Mouse (Mus musculus) CH12.LX (cell line): ENCODE data around the gene Dio1.

Experiments
- HCFC1 ChIP-seq: IDR thresholded peaks from 2 replicates; pipeline ENCODE4 v1.6.1; 2012; ENCODE audit warnings: low read depth, mild to moderate bottlenecking, inconsistent platforms, low read length, improper control_type of control experiment
- MAX ChIP-seq: IDR thresholded peaks from 2 replicates; pipeline ENCODE4 v1.6.1; 2011; ENCODE audit warnings: low read length, improper control_type of control experiment
- PAX5 ChIP-seq: IDR thresholded peaks from 2 replicates; pipeline ENCODE4 v1.6.1; 2012; ENCODE audit warnings: low read length, inconsistent platforms, mixed read lengths
- POLR2A ChIP-seq: IDR thresholded peaks from 2 replicates; pipeline ENCODE4 v1.6.1; 2011; ENCODE audit warnings: low read depth, mild to moderate bottlenecking, improper control_type of control experiment, low read length
- POLR2AphosphoS2 ChIP-seq: IDR thresholded peaks from 2 replicates; pipeline ENCODE4 v1.6.1; 2011; ENCODE audit warnings: low read depth, low read length, improper control_type of control experiment
- RCOR1 ChIP-seq: conservative IDR thresholded peaks from 2 replicates; pipeline ENCODE4 v1.6.1; 2012; ENCODE audit warnings: low read depth, mild to moderate bottlenecking, inconsistent platforms, low read length, improper control_type of control experiment

DNA sequence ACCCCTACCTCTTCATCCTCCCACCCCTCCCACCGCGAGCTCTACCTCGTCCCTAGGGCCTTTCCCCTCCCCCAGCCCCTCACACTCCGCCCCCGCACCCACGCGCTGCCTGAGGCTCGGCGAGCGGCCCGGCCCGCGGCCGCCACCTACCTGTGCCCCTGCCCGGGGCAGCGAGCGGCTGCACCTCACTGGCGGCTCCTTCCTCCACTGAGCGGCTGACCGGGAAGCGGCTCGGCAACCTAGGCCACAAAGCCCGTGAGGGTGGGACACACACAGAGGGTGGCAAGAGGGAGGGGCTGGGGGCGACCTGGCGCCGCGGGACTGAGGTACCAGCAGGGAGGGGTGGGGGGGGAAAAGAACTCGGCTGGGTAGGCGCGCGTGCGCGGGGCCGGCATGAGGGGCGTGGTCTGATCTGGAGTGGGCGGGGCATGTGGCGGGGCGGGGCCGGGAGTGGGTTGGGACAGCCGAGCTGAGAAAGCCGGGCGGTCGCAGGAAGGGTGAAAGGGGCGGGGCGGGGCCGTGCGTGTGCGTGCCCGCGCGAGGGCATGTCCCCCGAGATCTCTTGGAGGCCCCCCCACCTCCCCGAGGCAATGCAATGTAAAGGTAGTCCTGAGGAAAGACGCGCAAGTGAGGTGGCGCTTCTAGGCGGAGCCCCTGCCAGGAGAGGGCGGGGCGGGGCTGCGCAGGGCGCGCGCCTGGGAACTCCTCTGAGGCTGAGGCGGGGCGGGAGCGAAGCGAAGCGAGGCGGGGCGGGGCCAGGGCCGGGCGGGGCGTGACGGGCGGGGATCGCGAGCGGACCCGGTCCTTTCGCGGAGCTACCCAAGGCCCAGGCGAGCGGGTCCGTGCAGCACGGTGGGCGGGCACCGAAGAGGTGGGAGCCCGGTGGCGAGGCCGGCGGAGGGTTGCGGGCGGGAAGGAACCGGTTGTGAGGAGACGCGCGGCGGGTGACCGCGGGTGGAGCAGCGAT lies 53.6 kb downstream of the Dio1 start, which contains the start of the genes Lrrc42 and Hspb11:
- TF ChIP-seq RCOR1 (no peak), MAX (no peak; the same call in 1 of the 2 replicates), PAX5 (no peak), HCFC1 (peak; percentile 22; the same call in 1 of the 2 replicates), POLR2A (peak; percentile 67), POLR2AphosphoS2 (no peak)
